Mouse (Mus musculus) hindbrain, postnatal 0 days (tissue): Measurements from ENCODE around the gene Cfap77. TPM values are rescaled to one million over a fixed set of nuclear protein-coding genes. Genes with fewer than 3 reads are reported as not detected.
A peak's percentile ranks its signal among the peaks of the same experiment; 100 is the strongest.

Experiments used
- ATAC-seq: fragments of 200-750 bp; cut with Nextera tagmentation; 2 replicates; pipeline ENCODE4 v1.8.0; 2017; ENCODE audit warnings: mild to moderate bottlenecking, moderate TSS enrichment, moderate library complexity
- DNase-seq: peaks from one replicate; pipeline ENCODE4 v3.0.0-alpha.2; 2015; ENCODE audit warnings: low spot score
- H3K27ac ChIP-seq: fragments of 300-500 bp; sonication (generic); 2 replicates; pipeline ENCODE4 v1.5.1; 2014; ENCODE audit warnings: mild to moderate bottlenecking
- H3K27me3 ChIP-seq: fragments of 300-500 bp; sonication (generic); 2 replicates; pipeline ENCODE4 v1.6.1; 2014; ENCODE audit warnings: low read length, mixed read lengths; ENCODE audit not compliant: insufficient read depth
- H3K36me3 ChIP-seq: fragments of 300-500 bp; sonication (generic); 2 replicates; pipeline ENCODE4 v1.6.1; 2014; ENCODE audit warnings: low read length, mixed read lengths; ENCODE audit not compliant: insufficient read depth
- H3K4me1 ChIP-seq: fragments of 300-500 bp; sonication (generic); 2 replicates; pipeline ENCODE4 v1.6.1; 2014; ENCODE audit warnings: antibody characterized with exemption, low read length, mixed read lengths; ENCODE audit not compliant: insufficient read depth
- H3K4me2 ChIP-seq: fragments of 300-500 bp; sonication (generic); 2 replicates; pipeline ENCODE4 v1.6.1; 2014; ENCODE audit warnings: low read depth, mild to moderate bottlenecking, low read length, moderate library complexity, mixed read lengths
- H3K4me3 ChIP-seq: fragments of 300-500 bp; sonication (generic); 2 replicates; pipeline ENCODE4 v1.5.1; 2014; ENCODE audit warnings: low read length
- H3K9ac ChIP-seq: fragments of 300-500 bp; sonication (generic); replicated peaks from 2 replicates; pipeline ENCODE4 v1.6.1; 2014; ENCODE audit warnings: mild to moderate bottlenecking, low read length, moderate library complexity, mixed read lengths
- H3K9me3 ChIP-seq: fragments of 300-500 bp; sonication (generic); 2 replicates; pipeline ENCODE4 v1.6.1; 2016; ENCODE audit warnings: low read length, mixed read lengths
- CTCF ChIP-seq: IDR thresholded peaks from 2 replicates; pipeline ENCODE4 v1.5.1; 2016; ENCODE audit warnings: antibody characterized with exemption, control low read depth, low read depth
- WGBS: fragments of 180-500 bp; shearing (Covaris S2); extraction: QIAGEN DNeasy Blood & Tissue Kit; methylation state at CpG from one replicate; pipeline ENCODE4 v1.1.7; 2014; 5-methylcytosine and 5-hydroxymethylcytosine counted together
- polyA plus RNA-seq: library from polyadenylated mRNA; unstranded; fragments of >200 nt; fragmentation: Nextera tagmentation; extraction: Ambion mirVana; gene quantifications from 2 replicates; pipeline ENCODE4 v1.2.1, GENCODE M21; 2015
- total RNA-seq: library from RNA; depleted of rRNA; stranded (reverse); fragments of >200 nt; gene quantifications from 2 replicates; pipeline ENCODE4 v1.2.3, GENCODE M21; 2014; rRNA removed

Cfap77 gene
- total and polyA plus RNA-seq, 2 experiments from 2014 or later: 0.58 to 0.96 TPM

DNA sequence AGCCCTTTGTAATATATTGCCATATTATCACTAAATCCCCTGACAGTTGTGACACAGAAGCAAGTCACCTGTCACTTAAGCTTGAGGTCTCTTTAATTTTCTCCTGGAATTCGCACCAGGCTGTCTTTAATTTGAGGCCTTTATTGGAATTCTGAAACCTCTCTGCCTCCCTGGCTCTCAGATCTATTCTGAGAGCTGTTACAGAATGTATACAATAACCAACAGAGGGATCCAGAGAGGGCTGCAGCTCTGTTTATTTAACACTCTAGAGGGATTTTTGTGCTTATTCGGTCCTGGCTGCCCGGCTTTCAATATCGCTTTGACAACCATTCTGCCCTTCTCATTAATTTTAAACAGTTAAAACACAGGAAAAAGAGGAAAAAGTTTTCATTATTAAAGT is 170.0 kb downstream of the Cfap77 start:
- no peak overlapping the region for H3K27ac ChIP-seq
- no peak overlapping the region for H3K4me3 ChIP-seq
- no peak for TF ChIP-seq CTCF
- H3K9me3 ChIP-seq: no peaks in the 10 kb centered on the region
- H3K9ac ChIP-seq: no peak overlapping the region
- no peaks in the 10 kb centered on the region; the same call in 1 of the 2 replicates for H3K4me1 ChIP-seq
- WGBS: 58% methylated on average over 4 of the region's 4 CpGs
- ATAC-seq (no peak), DNase-seq (no peak)
- H3K4me2 ChIP-seq: no peak overlapping the region
- H3K36me3 ChIP-seq: peaks cover 14% of the 10 kb centered on the region
- H3K27me3 ChIP-seq: no peaks in the 10 kb centered on the region

DNA sequence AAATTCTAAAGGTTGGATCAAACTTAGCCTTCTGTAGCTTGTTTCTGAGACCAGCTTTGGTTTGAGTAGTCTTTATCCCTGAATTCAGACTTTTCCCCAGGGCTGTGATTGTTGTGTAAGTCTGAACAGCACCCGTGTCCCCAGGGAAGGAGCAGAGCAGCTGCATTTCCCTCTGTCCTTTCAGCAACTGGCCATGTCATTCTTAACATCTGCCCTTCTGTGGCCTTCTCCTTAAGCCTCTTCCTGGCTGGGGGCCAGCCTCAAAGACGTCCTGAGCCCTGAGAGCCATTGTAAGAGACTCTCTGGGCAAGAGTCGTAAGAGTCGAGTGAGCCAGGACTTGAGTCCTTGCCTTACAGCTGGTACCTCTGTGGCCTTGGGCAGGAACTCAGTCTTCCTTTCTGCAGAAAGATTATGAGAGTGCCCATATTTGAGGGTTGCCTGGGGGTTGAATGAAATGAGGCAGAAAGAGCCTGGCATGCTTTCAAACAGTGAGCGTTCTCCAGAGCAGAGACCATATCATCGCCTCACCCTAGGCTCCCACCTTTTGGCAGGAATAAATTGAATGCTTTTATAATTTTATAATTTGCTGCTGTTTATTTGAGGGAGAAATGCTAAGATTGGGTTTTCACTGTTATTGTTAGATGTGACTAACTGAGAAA is 171.9 kb downstream of the Cfap77 start:
- Histone ChIP-seq H3K4me1 (no peaks in the 10 kb centered on the region; the same call in 1 of the 2 replicates), H3K27ac (no peak overlapping the region), H3K9ac (no peak overlapping the region), H3K9me3 (no peaks in the 10 kb centered on the region), H3K27me3 (no peaks in the 10 kb centered on the region), H3K4me2 (no peak overlapping the region), H3K36me3 (peaks cover 14% of the 10 kb centered on the region), H3K4me3 (no peak overlapping the region)
- WGBS: 40% methylated on average over 6 of the region's 6 CpGs
- DNase-seq: peak; percentile 44
- no peak for ATAC-seq
- no peak for TF ChIP-seq CTCF

DNA sequence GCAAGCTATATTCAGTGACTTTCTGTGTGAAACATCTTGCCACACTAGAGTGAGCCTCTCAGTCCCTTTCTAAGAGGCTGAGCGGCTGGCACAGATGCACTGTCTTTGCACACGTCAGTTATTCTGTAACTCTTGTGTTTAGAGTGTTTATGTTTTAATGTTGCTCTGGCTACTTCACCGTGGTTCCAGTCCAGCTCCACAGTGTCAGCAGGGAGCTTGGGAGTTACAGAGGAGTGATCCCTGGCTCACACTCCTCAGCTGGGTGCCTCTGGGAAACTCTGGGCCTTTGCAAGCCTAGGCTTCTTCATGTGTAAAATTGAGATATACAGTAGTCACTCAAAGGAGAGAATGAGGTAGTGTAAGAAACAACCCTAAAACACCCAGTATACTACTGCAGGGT is 172.8 kb downstream of the Cfap77 start:
- no peak overlapping the region for H3K4me3 ChIP-seq
- H3K4me1 ChIP-seq: no peaks in the 10 kb centered on the region; the same call in 1 of the 2 replicates
- ATAC-seq (no peak), DNase-seq (no peak)
- H3K27ac ChIP-seq: no peak overlapping the region
- no peak overlapping the region for H3K4me2 ChIP-seq
- H3K36me3 ChIP-seq: peaks cover 14% of the 10 kb centered on the region
- no peak for TF ChIP-seq CTCF
- WGBS: 73% methylated on average over 3 of the region's 3 CpGs
- H3K9me3 ChIP-seq: no peaks in the 10 kb centered on the region
- H3K27me3 ChIP-seq: no peaks in the 10 kb centered on the region
- H3K9ac ChIP-seq: no peak overlapping the region

DNA sequence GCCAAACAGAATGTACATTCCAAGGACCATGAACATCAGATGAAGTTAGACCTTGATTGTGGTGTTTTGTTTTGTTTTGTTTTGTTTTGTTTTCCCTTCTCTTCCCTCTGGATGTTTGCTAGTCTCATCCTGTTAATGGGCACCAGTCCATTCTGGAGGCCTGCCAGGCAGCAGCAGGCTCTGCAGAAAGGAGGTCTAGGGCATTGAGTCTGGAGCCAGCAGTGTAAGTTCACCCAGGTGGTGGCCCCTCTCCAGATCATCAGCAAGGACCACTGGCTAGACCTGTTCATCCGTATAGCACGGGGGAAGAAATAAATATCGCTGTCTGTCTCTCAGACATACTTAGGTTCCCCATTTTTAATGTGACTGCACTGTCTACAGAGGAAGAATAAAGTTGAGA is 173.6 kb downstream of the Cfap77 start:
- Histone ChIP-seq H3K9me3 (no peaks in the 10 kb centered on the region), H3K9ac (no peak overlapping the region), H3K27me3 (no peaks in the 10 kb centered on the region), H3K4me1 (no peaks in the 10 kb centered on the region; the same call in 1 of the 2 replicates), H3K36me3 (peaks cover 16% of the 10 kb centered on the region), H3K27ac (no peak overlapping the region), H3K4me2 (no peak overlapping the region), H3K4me3 (no peak overlapping the region)
- 65% methylated on average over 3 of the region's 3 CpGs for WGBS
- DNase-seq: peak; percentile 71
- 0 out of 2 replicates have a peak, but pooled peaks have one; percentile 51 for ATAC-seq
- no peak for TF ChIP-seq CTCF

Other genes starting within 250 kb of the Cfap77 start
- 64.3 and 111 TPM in 2 replicates for gene Gtf3c4, start 214.7 kb downstream of the Cfap77 start, total RNA-seq
- gene Gtf3c4, start 214.7 kb downstream of the Cfap77 start, polyA plus RNA-seq: 12.8 and 14.5 TPM in 2 replicates
- gene Ddx31, start 214.7 kb downstream of the Cfap77 start, total RNA-seq: 17.4 and 18.6 TPM in 2 replicates
- 10.2 and 11.0 TPM in 2 replicates for gene Ddx31, start 214.7 kb downstream of the Cfap77 start, polyA plus RNA-seq
- 43.0 and 50.7 TPM in 2 replicates for gene Barhl1, start 138.4 kb downstream of the Cfap77 start, total RNA-seq
- gene Barhl1, start 138.4 kb downstream of the Cfap77 start, polyA plus RNA-seq: 51.1 and 52.1 TPM in 2 replicates
- gene Ttf1, start 5.2 kb upstream of the Cfap77 start, total RNA-seq: 3.9 and 4.6 TPM in 2 replicates
- 3.3 and 5.2 TPM in 2 replicates for gene Ttf1, start 5.2 kb upstream of the Cfap77 start, polyA plus RNA-seq
- gene Setx, start 69.1 kb upstream of the Cfap77 start, total RNA-seq: 31.1 and 36.0 TPM in 2 replicates
- 15.2 and 15.3 TPM in 2 replicates for gene Setx, start 69.1 kb upstream of the Cfap77 start, polyA plus RNA-seq
- 30.3 and 34.5 TPM in 2 replicates for gene Ntng2, start 197.9 kb upstream of the Cfap77 start, total RNA-seq
- gene Ntng2, start 197.9 kb upstream of the Cfap77 start, polyA plus RNA-seq: 3.4 and 4.6 TPM in 2 replicates